Mouse (Mus musculus): ENCODE results near the gene Cox15. TPM values are rescaled to one million over a fixed set of nuclear protein-coding genes. Genes with fewer than 3 reads are reported as not detected.

Gene Cox15
- 10.3 and 11.4 TPM in 2 replicates for polyA plus RNA-seq (2015; fragmentation: Nextera tagmentation; extraction: Ambion mirVana)

GRCm38 (mm10) chr19:43752489-43753225 lies at the start of gene Cox15, which contains the start of gene Cutc:
Gene Cox15, minus strand, starts transcription at chr19:43753000.
Gene Cutc, plus strand, starts transcription at chr19:43752996.

GRCm38 (mm10) chr19:43781980-43782379 lies 29.2 kb upstream of the Cox15 start, which contains the start of gene Abcc2:
Gene Abcc2, plus strand, starts transcription at chr19:43782192.

DNA sequence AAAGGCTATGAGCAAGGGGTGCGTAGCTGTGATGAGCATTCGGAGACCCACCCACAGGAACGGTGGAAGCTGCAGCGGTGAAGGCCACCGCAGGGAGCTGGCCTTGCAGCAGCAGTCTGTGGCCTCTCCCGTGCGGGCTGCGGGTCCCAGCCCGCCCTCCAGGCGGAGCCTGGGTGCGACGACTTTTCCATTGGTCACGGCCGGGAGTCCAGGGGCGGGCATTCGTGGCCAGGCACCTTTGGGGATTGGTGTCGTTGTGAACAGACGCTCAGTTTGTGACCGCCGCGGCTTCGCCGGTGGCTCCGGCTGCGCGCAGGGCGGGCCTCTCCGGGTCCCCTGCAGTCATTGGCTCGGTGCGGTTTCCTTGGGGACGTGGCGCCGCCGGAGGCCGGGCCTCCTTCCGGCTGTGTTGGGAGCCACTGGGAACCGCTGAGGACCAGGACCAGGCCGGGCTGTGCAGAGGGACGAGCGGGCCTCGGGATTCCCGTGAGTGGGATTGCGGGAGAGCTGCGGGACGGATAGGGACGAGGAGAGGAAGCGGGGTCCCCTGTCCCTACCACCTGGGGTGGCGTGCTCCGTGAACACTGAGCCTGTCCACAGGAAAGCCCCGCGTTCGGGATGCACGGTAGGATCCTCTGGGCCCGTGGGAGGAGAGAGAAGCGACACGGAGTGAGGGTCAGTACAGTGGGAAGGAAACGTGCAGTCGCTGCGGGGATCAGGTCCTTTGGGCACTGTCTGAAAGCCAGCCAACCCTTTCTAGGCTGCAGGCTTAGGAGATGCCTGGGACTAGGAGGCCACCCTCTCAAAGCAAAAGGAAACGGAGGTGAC lies 63.2 kb downstream of the Cox15 start, which contains the start of gene Entpd7:
Gene Entpd7, plus strand, starts transcription at position 254 of the 828 bp plus-strand sequence.

Other genes with a start within 250 kb of the Cox15 start
- gene Got1, start 228.4 kb downstream of the Cox15 start, polyA plus RNA-seq (2015; fragmentation: Nextera tagmentation; extraction: Ambion mirVana): 103 and 114 TPM in 2 replicates
- not detected in 2 replicates for gene Nkx2-3, start 140.7 kb downstream of the Cox15 start, polyA plus RNA-seq (2015; fragmentation: Nextera tagmentation; extraction: Ambion mirVana)
- gene Slc25a28, start 78.1 kb downstream of the Cox15 start, polyA plus RNA-seq (2015; fragmentation: Nextera tagmentation; extraction: Ambion mirVana): 8.8 and 9.4 TPM in 2 replicates
- 2.4 and 4.7 TPM in 2 replicates for gene Entpd7, start 63.3 kb downstream of the Cox15 start, polyA plus RNA-seq (2015; fragmentation: Nextera tagmentation; extraction: Ambion mirVana)
- gene Cutc, start within 50 bp of the Cox15 start, polyA plus RNA-seq (2015; fragmentation: Nextera tagmentation; extraction: Ambion mirVana): 17.4 and 18.3 TPM in 2 replicates
- 0.04 and 0.16 TPM in 2 replicates for gene Abcc2, start 29.2 kb upstream of the Cox15 start, polyA plus RNA-seq (2015; fragmentation: Nextera tagmentation; extraction: Ambion mirVana)
- 7.9 and 8.4 TPM in 2 replicates for gene Dnmbp, start 187.2 kb upstream of the Cox15 start, polyA plus RNA-seq (2015; fragmentation: Nextera tagmentation; extraction: Ambion mirVana)
- 0.11 TPM in 1 of 2 replicates, not detected in the other for gene Cpn1, start 233.6 kb upstream of the Cox15 start, polyA plus RNA-seq (2015; fragmentation: Nextera tagmentation; extraction: Ambion mirVana)

Measured in skeletal muscle tissue, postnatal 0 days (tissue).